In genomic region chrX:7657221-7657639, GRCm38 (mm10) we compare ENCODE assay signal across 7 mouse cellular contexts. TPM values are rescaled to one million over a fixed set of nuclear protein-coding genes. Genes with fewer than 3 reads are reported as not detected.
A peak's percentile ranks its signal among the peaks of the same experiment; 100 is the strongest.
DNase-seq lines count a peak whose midpoint lies in the region; ATAC-seq and TF ChIP-seq lines count a peak whose summit lies in the region.

TSS of gene Prickle3 (plus strand) at chrX:7657260.

- H3K27ac ChIP-seq in MEL (ENCODE audit: control insufficient read depth, low read depth, low read length), result no peak within 1 kb of the TSS
- H3K27ac ChIP-seq in hindbrain, embryonic 16.5 days (ENCODE audit: low read depth, low read length), result no peak within 1 kb of the TSS
- H3K27ac ChIP-seq in liver, embryonic 12.5 days, result no peak within 1 kb of the TSS

- no peak within 1 kb of the TSS for H3ac ChIP-seq in myocyte (ENCODE audit: control insufficient read depth, insufficient read length)

- ATAC-seq in hindbrain, embryonic 16.5 days, result peak; percentile 51; the same call in 1 of the 2 replicates
- peak; percentile 68 for ATAC-seq in liver, embryonic 12.5 days

- WGBS in hindbrain, embryonic 16.5 days, result 17% methylated on average over 26 of the region's 26 CpGs
- 23% methylated on average over 26 of the region's 26 CpGs for WGBS in liver, embryonic 12.5 days (ENCODE audit: insufficient replicate concordance)

- peaks cover 2% of the 10 kb centered on the region in 2 experiments; a peak in 2 of 4 replicates for H3K27me3 ChIP-seq in MEL (ENCODE audit: control insufficient read depth in 1 of 2, insufficient read depth in 2 of 2, low read length in 2 of 2)
- no peaks in the 10 kb centered on the region for H3K27me3 ChIP-seq in hindbrain, embryonic 16.5 days (replicated peaks; ENCODE audit: control insufficient read depth, insufficient read depth, low read length)
- no peaks in the 10 kb centered on the region for H3K27me3 ChIP-seq in liver, embryonic 12.5 days (replicated peaks)
- H3K27me3 ChIP-seq in myocyte (ENCODE audit: control insufficient read depth, insufficient read depth, insufficient read length), result no peaks in the 10 kb centered on the region

- TF ChIP-seq CTCF in MEL (IDR thresholded peaks at IDR 0.05 in 2 of 3, conservative IDR thresholded peaks at IDR 0.05 in 1 of 3; ENCODE audit: control insufficient read depth in 1 of 3, insufficient read depth in 1 of 3, low read depth in 2 of 3, low read length in 3 of 3, poor library complexity in 1 of 3, severe bottlenecking in 1 of 3), result no peak

- peak; percentile 59 for DNase-seq in MEL (ENCODE audit: low read depth, low spot score)
- peak; percentile 79 for DNase-seq in adrenal gland, postnatal 14 days
- DNase-seq in gastrocnemius, postnatal 10 days, result peak; percentile 51
- peak; percentile 15 for DNase-seq in yolk sac, embryonic 10.5 days (ENCODE audit: low spot score)

- H3K4me3 ChIP-seq in MEL (ENCODE audit: control insufficient read depth in 1 of 2, insufficient read depth in 1 of 2, low read depth in 2 of 2, low read length in 2 of 2), result peak within 1 kb of the TSS; percentile 60 to 93
- peak within 1 kb of the TSS; percentile 32 for H3K4me3 ChIP-seq in hindbrain, embryonic 16.5 days (ENCODE audit: low read length)
- peak within 1 kb of the TSS; percentile 54 for H3K4me3 ChIP-seq in liver, embryonic 12.5 days
- H3K4me3 ChIP-seq in myocyte, result peak within 1 kb of the TSS; percentile 22

- H3K4me1 ChIP-seq in MEL (ENCODE audit: control insufficient read depth in 1 of 2, insufficient read depth in 2 of 2, low read length in 2 of 2), result peaks cover 0 to 6% of the 10 kb centered on the region in 2 experiments; a peak in 2 of 4 replicates
- H3K4me1 ChIP-seq in hindbrain, embryonic 16.5 days (ENCODE audit: control insufficient read depth, insufficient read depth, low read depth, low read length), result no peaks in the 10 kb centered on the region
- H3K4me1 ChIP-seq in liver, embryonic 12.5 days, result peaks cover 12% of the 10 kb centered on the region; the same call in 1 of the 2 replicates

- TF ChIP-seq RAD21 in MEL (IDR thresholded peaks at IDR 0.05; ENCODE audit: low read depth, low read length), result no peak

- no peak for TF ChIP-seq EP300 in MEL (IDR thresholded peaks at IDR 0.05; ENCODE audit: low read depth in 1 of 2, low read length in 2 of 2)

- no peaks in the 10 kb centered on the region for H3K9me3 ChIP-seq in MEL (replicated peaks; ENCODE audit: insufficient read depth, low read length)
- H3K9me3 ChIP-seq in hindbrain, embryonic 16.5 days (ENCODE audit: control insufficient read depth, low read length), result no peaks in the 10 kb centered on the region
- no peaks in the 10 kb centered on the region for H3K9me3 ChIP-seq in liver, embryonic 12.5 days (replicated peaks)

- peak in 1 of 2 experiments; percentile 35; a peak in 1 of 4 replicates for TF ChIP-seq POLR2A in MEL (IDR thresholded peaks at IDR 0.05; ENCODE audit: control insufficient read depth in 1 of 2, insufficient read depth in 1 of 2, low read depth in 1 of 2, low read length in 2 of 2, poor library complexity in 1 of 2)
- TF ChIP-seq POLR2A in myocyte (IDR thresholded peaks at IDR 0.05; ENCODE audit: insufficient read length, low read depth), result peak; percentile 62

- H3K4me2 ChIP-seq in hindbrain, embryonic 16.5 days (ENCODE audit: low read length), result peak within 1 kb of the TSS; percentile 48
- H3K4me2 ChIP-seq in liver, embryonic 12.5 days, result peak within 1 kb of the TSS; percentile 67
- peak within 1 kb of the TSS; percentile 75 for H3K4me2 ChIP-seq in myocyte (ENCODE audit: low read depth)

- H3K79me2 ChIP-seq in MEL (ENCODE audit: control insufficient read depth, insufficient read depth, low read length, poor library complexity) (no peaks in the 10 kb centered on the region; the same call in 1 of the 2 replicates), myocyte (ENCODE audit: control insufficient read depth, insufficient read depth) (no peaks in the 10 kb centered on the region)

- H3K36me3 ChIP-seq in MEL (ENCODE audit: control insufficient read depth in 1 of 2, insufficient read depth in 2 of 2, low read length in 2 of 2), result no peaks in the 10 kb centered on the region
- H3K36me3 ChIP-seq in hindbrain, embryonic 16.5 days (ENCODE audit: control insufficient read depth, insufficient read depth, low read length), result no peaks in the 10 kb centered on the region; the same call in 1 of the 2 replicates
- no peaks in the 10 kb centered on the region for H3K36me3 ChIP-seq in liver, embryonic 12.5 days
- no peaks in the 10 kb centered on the region for H3K36me3 ChIP-seq in myocyte (ENCODE audit: control insufficient read depth, insufficient read depth)

- H3K9ac ChIP-seq in MEL (ENCODE audit: control insufficient read depth, low read depth, low read length, poor library complexity, severe bottlenecking), result peak within 1 kb of the TSS; percentile 70
- peak within 1 kb of the TSS; percentile 37; the same call in 1 of the 2 replicates for H3K9ac ChIP-seq in hindbrain, embryonic 16.5 days (ENCODE audit: low read depth, low read length)
- H3K9ac ChIP-seq in liver, embryonic 12.5 days, result peak within 1 kb of the TSS; percentile 64

TF ChIP-seq in MEL, 35 proteins besides CTCF, POLR2A, EP300 and RAD21:
- TF ChIP-seq JUND (IDR thresholded peaks at IDR 0.05; ENCODE audit: low read depth, low read length) (no peak), HCFC1 (IDR thresholded peaks at IDR 0.05; ENCODE audit: low read depth, low read length) (0 out of 2 replicates have a peak, but pooled peaks have one; percentile 14), NELFE (IDR thresholded peaks at IDR 0.05; ENCODE audit: low read depth, low read length) (peak; percentile 18; the same call in 1 of the 2 replicates)

TF ChIP-seq in myocyte, 11 proteins besides CTCF, POLR2A, EP300 and RAD21:
- TF ChIP-seq MYOD1 (IDR thresholded peaks at IDR 0.05; ENCODE audit: control insufficient read depth in 1 of 3, insufficient read length in 2 of 3, low read depth in 2 of 3), result no peak
- peak; percentile 20 for TF ChIP-seq POLR2AphosphoS2 (IDR thresholded peaks at IDR 0.05; ENCODE audit: insufficient read length, low read depth)

RNA-seq across cellular contexts. Expression of gene Prickle3, which starts in this region (rescaled TPM):
- 1.2 TPM in 2 replicates for total RNA-seq in MEL (2012; rRNA removed)
- polyA plus RNA-seq in MEL (2012; ENCODE audit: insufficient read depth in 1 of 2, insufficient read length in 2 of 2, low read depth in 1 of 2, low replicate concordance in 2 of 2, missing spikeins in 1 of 2) (1 to 10 TPM in 1 of 2 experiments, not detected in 1; 3.3 TPM), myocyte (2012; fragmentation: generic; extraction: Trizol) (3.8 TPM)
- total RNA-seq in adrenal gland, postnatal 14 days (2021), result 16.0 and 19.8 TPM in 2 replicates
- total RNA-seq in gastrocnemius, postnatal 10 days (2021), result 10 to 100 TPM in 1 of 2 experiments, 1 to 10 TPM in 1; 8.7 to 11.1 TPM
- polyA plus RNA-seq in hindbrain, embryonic 16.5 days (2015; fragmentation: Nextera tagmentation; extraction: Ambion mirVana), result 1.7 and 2.2 TPM in 2 replicates
- polyA plus RNA-seq in liver, embryonic 12.5 days (2016; fragmentation: Nextera tagmentation; extraction: Ambion mirVana), result 1.3 and 1.4 TPM in 2 replicates

Comparison
In these comparisons a context has a peak if more than half of its experiments do, and no peak if none do; other contexts are left out.
1. DNase-seq: peak in every context shown above with its lines; median percentile 79 in adrenal gland, postnatal 14 days; 59 in MEL; 51 in gastrocnemius, postnatal 10 days; 15 in yolk sac, embryonic 10.5 days.
2. H3K4me3 ChIP-seq: peak in every context shown above with its lines; median percentile 76 in MEL; 54 in liver, embryonic 12.5 days; 32 in hindbrain, embryonic 16.5 days; 22 in myocyte.